Mouse (Mus musculus) lung, embryonic 14.5 days (tissue): ENCODE results near the gene Gpr153. TPM values are rescaled to one million over a fixed set of nuclear protein-coding genes. Genes with fewer than 3 reads are reported as not detected.
A peak's percentile ranks its signal among the peaks of the same experiment; 100 is the strongest.

ENCODE experiments used
- ATAC-seq: fragments of 200-750 bp; cut with Nextera tagmentation; 2 replicates; pipeline ENCODE4 v1.8.0; 2017; ENCODE audit warnings: mild to moderate bottlenecking, moderate TSS enrichment, moderate library complexity; ENCODE audit not compliant: insufficient read depth
- DNase-seq: peaks from one replicate; pipeline ENCODE4 v3.0.0-alpha.2; 2015
- H3K27ac ChIP-seq: fragments of 300-500 bp; sonication (generic); 2 replicates; pipeline ENCODE4 v1.5.1; 2014; ENCODE audit warnings: low read depth, mild to moderate bottlenecking, moderate library complexity
- H3K27me3 ChIP-seq: fragments of 300-500 bp; sonication (generic); 2 replicates; pipeline ENCODE4 v1.6.1; 2014; ENCODE audit warnings: low read length, control low read depth; ENCODE audit not compliant: insufficient read depth
- H3K36me3 ChIP-seq: fragments of 300-500 bp; sonication (generic); 2 replicates; pipeline ENCODE4 v1.6.1; 2014; ENCODE audit warnings: control low read depth; ENCODE audit not compliant: insufficient read depth
- H3K4me1 ChIP-seq: fragments of 300-500 bp; sonication (generic); 2 replicates; pipeline ENCODE4 v1.6.1; 2014; ENCODE audit warnings: antibody characterized with exemption, control low read depth; ENCODE audit not compliant: insufficient read depth
- H3K4me2 ChIP-seq: fragments of 300-500 bp; sonication (generic); 2 replicates; pipeline ENCODE4 v1.6.1; 2014; ENCODE audit warnings: mild to moderate bottlenecking
- H3K4me3 ChIP-seq: fragments of 300-500 bp; sonication (generic); 2 replicates; pipeline ENCODE4 v1.5.1; 2014; ENCODE audit warnings: low read depth, low read length
- H3K9ac ChIP-seq: fragments of 300-500 bp; sonication (generic); 2 replicates; pipeline ENCODE4 v1.6.1; 2014
- H3K9me3 ChIP-seq: fragments of 300-500 bp; sonication (generic); 2 replicates; pipeline ENCODE4 v1.6.1; 2016; ENCODE audit warnings: low read depth, low read length, control low read depth
- CTCF ChIP-seq: IDR thresholded peaks from 2 replicates; pipeline ENCODE4 v1.5.1; 2016; ENCODE audit warnings: antibody characterized with exemption, low read depth
- WGBS: fragments of 180-500 bp; shearing (Covaris S2); extraction: QIAGEN DNeasy Blood & Tissue Kit; methylation state at CpG from one replicate; pipeline ENCODE4 v1.1.7; 2014; 5-methylcytosine and 5-hydroxymethylcytosine counted together
- polyA plus RNA-seq: library from polyadenylated mRNA; unstranded; fragments of >200 nt; fragmentation: Nextera tagmentation; extraction: Ambion mirVana; gene quantifications from 2 replicates; pipeline ENCODE4 v1.2.1, GENCODE M21; 2014

The Gpr153 gene
- polyA plus RNA-seq, 1 experiment from 2014 or later = 20.0 TPM

- H3K4me3 ChIP-seq = no peak overlapping the region
- H3K9me3 ChIP-seq = no peaks in the 10 kb centered on the region
- H3K4me1 ChIP-seq = no peaks in the 10 kb centered on the region
- H3K9ac ChIP-seq = no peak overlapping the region
- DNase-seq (no peak), ATAC-seq (no peak)
- H3K36me3 ChIP-seq = peaks cover 35% of the 10 kb centered on the region
- H3K27ac ChIP-seq = no peak overlapping the region
- no peak overlapping the region for H3K4me2 ChIP-seq
- no peak for TF ChIP-seq CTCF
- peaks cover 17% of the 10 kb centered on the region for H3K27me3 ChIP-seq
- 85% methylated on average over 9 of the region's 9 CpGs for WGBS
Measured at GRCm38 (mm10) chr4:152307542-152307941, 33.5 kb downstream of the Gpr153 start.

- Histone ChIP-seq H3K4me1 (no peaks in the 10 kb centered on the region), H3K27ac (no peak overlapping the region), H3K4me3 (peak overlapping the region; percentile 4; the same call in 1 of the 2 replicates), H3K36me3 (peaks cover 6% of the 10 kb centered on the region; the same call in 1 of the 2 replicates), H3K9ac (no peak overlapping the region), H3K9me3 (no peaks in the 10 kb centered on the region), H3K27me3 (peaks cover 63% of the 10 kb centered on the region), H3K4me2 (peak overlapping the region; percentile 62)
- ATAC-seq (no peak), DNase-seq (no peak)
- WGBS = 2% methylated on average over 14 of the region's 14 CpGs
- TF ChIP-seq CTCF = no peak
Measured at GRCm38 (mm10) chr4:152312186-152312585, 38.2 kb downstream of the Gpr153 start.

GRCm38 (mm10) chr4:152313211-152313632, 39.2 kb downstream of the Gpr153 start:
- no peaks in the 10 kb centered on the region for H3K9me3 ChIP-seq
- H3K4me3 ChIP-seq = peak overlapping the region; percentile 32
- WGBS = under 1% methylated on average over 29 of the region's 29 CpGs
- no peak for TF ChIP-seq CTCF
- peak overlapping the region; percentile 62 for H3K4me2 ChIP-seq
- peaks cover 71% of the 10 kb centered on the region for H3K27me3 ChIP-seq
- H3K27ac ChIP-seq = no peak overlapping the region
- ATAC-seq (peak; percentile 33; the same call in 1 of the 2 replicates), DNase-seq (peak; percentile 48)
- H3K36me3 ChIP-seq = peaks cover 6% of the 10 kb centered on the region; the same call in 1 of the 2 replicates
- H3K9ac ChIP-seq = no peak overlapping the region
- no peaks in the 10 kb centered on the region for H3K4me1 ChIP-seq

- H3K36me3 ChIP-seq = peaks cover 3% of the 10 kb centered on the region; the same call in 1 of the 2 replicates
- no peak overlapping the region for H3K4me2 ChIP-seq
- no peak overlapping the region; the same call in 1 of the 2 replicates for H3K4me3 ChIP-seq
- no peaks in the 10 kb centered on the region for H3K9me3 ChIP-seq
- no peak overlapping the region for H3K9ac ChIP-seq
- H3K27ac ChIP-seq = no peak overlapping the region
- DNase-seq (peak; percentile 53), ATAC-seq (no peak)
- no peaks in the 10 kb centered on the region for H3K4me1 ChIP-seq
- TF ChIP-seq CTCF = peak; percentile 46
- peaks cover 74% of the 10 kb centered on the region for H3K27me3 ChIP-seq
Measured at GRCm38 (mm10) chr4:152313934-152314333, 39.9 kb downstream of the Gpr153 start.

GRCm38 (mm10) chr4:152315498-152316213, 41.6 kb downstream of the Gpr153 start:
- TF ChIP-seq CTCF = no peak
- Histone ChIP-seq H3K27me3 (peaks cover 74% of the 10 kb centered on the region), H3K4me1 (no peaks in the 10 kb centered on the region), H3K4me3 (peak overlapping the region; percentile 23), H3K36me3 (no peaks in the 10 kb centered on the region), H3K9ac (peak overlapping the region; percentile 2; the same call in 1 of the 2 replicates), H3K27ac (no peak overlapping the region), H3K9me3 (no peaks in the 10 kb centered on the region), H3K4me2 (peak overlapping the region; percentile 50)
- DNase-seq = no peak
- under 1% methylated on average over 43 of the region's 43 CpGs for WGBS
- ATAC-seq = no peak

GRCm38 (mm10) chr4:152317631-152318033, 43.6 kb downstream of the Gpr153 start:
- Histone ChIP-seq H3K4me1 (no peaks in the 10 kb centered on the region), H3K9ac (no peak overlapping the region), H3K36me3 (no peaks in the 10 kb centered on the region), H3K27ac (no peak overlapping the region), H3K4me3 (no peak overlapping the region), H3K9me3 (no peaks in the 10 kb centered on the region), H3K27me3 (peaks cover 56% of the 10 kb centered on the region), H3K4me2 (peak overlapping the region; percentile 43; the same call in 1 of the 2 replicates)
- TF ChIP-seq CTCF = no peak
- DNase-seq = no peak
- no peak for ATAC-seq
- WGBS = 60% methylated on average over 6 of the region's 6 CpGs

GRCm38 (mm10) chr4:152318517-152319234, 44.6 kb downstream of the Gpr153 start, which contains the start of gene Rnf207:
Gene Rnf207 (minus strand): TSS chr4:152318993.
- peaks cover 46% of the 10 kb centered on the region for H3K27me3 ChIP-seq
- no peaks in the 10 kb centered on the region for H3K9me3 ChIP-seq
- DNase-seq (peak; percentile 68), ATAC-seq (peak; percentile 26; the same call in 1 of the 2 replicates)
- H3K36me3 ChIP-seq = no peaks in the 10 kb centered on the region
- no peaks in the 10 kb centered on the region for H3K4me1 ChIP-seq
- H3K27ac ChIP-seq = peak within 1 kb of the TSS; percentile 26; the same call in 1 of the 2 replicates
- peak within 1 kb of the TSS; percentile 33; the same call in 1 of the 2 replicates for H3K9ac ChIP-seq
- H3K4me2 ChIP-seq = peak within 1 kb of the TSS; percentile 43
- 4% methylated on average over 26 of the region's 26 CpGs for WGBS
- peak; percentile 59 for TF ChIP-seq CTCF
- H3K4me3 ChIP-seq = peak within 1 kb of the TSS; percentile 20
